Mouse (Mus musculus): ENCODE results near the gene Ttf2.

Gene Ttf2

DNA sequence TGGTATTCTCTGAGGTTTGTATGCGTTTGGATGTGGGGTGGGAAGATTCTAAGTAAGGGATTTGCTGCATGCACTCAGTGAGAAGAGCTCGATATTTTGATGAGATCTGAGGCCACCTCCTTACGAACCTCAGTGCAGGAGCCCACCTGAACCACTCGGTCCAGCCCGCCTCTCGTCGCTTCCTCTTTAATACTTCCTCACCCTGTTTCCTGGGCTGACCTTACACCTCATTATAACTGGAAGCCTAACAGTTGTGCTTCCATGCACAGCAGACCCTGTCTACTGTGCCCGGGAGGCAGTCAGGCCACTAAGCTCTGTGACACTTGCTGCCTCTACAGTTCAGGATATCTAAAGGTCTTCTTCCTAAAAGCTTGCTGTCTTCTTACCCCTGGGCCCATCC is 9.8 kb upstream of the Ttf2 start:
- DNase-seq (ENCODE audit: low read depth, low spot score), result no peak

DNA sequence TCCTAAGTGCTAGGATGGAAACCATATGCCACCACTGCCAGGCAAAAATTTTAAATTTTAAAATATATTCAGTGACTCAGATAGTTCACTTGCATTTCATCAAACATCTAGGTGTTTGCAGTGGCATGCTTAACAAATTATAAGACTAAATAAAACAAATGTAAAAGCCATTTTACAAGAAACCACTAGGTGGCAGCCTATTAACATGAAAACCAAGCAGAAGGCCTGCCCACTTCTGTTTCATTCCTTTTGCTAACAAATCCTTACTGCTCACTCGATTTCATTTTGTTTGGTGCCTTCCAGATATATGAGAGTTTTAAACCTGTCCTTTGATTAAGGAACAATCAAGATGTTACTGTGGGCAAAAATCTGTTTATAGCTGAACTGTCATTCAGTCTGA is 4.4 kb upstream of the Ttf2 start:
- peak; percentile 37 for DNase-seq (ENCODE audit: low read depth, low spot score)

GRCm38 (mm10) chr3:100963849-100964542 is 5.5 kb downstream of the Ttf2 start:
- peak; percentile 40 for DNase-seq (ENCODE audit: low read depth, low spot score)

- no peak for DNase-seq (ENCODE audit: low read depth, low spot score)
These were observed 8.0 kb downstream of the Ttf2 start for GRCm38 (mm10) chr3:100961501-100961900.

GRCm38 (mm10) chr3:100961007-100961406 is 8.5 kb downstream of the Ttf2 start:
- no peak for DNase-seq (ENCODE audit: low read depth, low spot score)

DNA sequence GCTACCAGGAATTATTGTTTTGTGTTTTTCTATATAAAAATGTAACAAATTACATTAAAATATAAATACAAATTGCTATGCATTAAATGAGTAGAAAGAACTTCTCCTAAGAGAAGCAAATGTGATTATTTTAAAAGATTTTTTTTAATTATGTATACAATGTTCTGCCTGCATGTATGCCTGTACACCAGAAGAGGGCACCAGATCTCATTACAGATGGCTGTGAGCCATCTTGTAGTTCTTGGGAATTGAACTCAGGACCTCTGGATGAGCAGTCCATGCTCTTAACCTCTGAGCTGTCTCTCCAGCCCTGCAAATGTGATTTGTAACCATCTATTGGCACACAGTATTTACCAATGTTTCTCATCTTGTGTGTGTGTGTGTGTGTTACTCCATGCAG is 14.8 kb downstream of the Ttf2 start:
- DNase-seq (ENCODE audit: low read depth, low spot score), result no peak

DNA sequence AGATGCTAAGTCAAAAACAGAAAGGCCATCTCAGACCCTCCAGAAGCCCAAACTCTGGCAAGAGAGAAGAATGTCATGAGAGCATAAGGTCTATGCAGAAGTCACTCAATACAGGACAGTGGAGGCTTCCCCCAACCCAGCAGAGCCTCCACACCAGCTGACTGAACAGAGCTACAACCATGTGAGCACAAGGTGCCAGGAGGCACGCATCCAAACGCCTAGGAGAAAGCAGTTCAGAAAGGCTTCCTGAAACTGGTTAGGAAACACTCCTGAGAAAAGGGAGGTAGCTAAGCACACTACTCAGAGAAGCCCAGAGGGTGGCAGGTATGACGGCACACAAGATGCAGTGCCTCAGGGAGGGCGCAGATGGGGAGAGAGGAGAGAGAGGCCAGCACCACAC is 17.9 kb downstream of the Ttf2 start:
- DNase-seq (ENCODE audit: low read depth, low spot score), result no peak

DNA sequence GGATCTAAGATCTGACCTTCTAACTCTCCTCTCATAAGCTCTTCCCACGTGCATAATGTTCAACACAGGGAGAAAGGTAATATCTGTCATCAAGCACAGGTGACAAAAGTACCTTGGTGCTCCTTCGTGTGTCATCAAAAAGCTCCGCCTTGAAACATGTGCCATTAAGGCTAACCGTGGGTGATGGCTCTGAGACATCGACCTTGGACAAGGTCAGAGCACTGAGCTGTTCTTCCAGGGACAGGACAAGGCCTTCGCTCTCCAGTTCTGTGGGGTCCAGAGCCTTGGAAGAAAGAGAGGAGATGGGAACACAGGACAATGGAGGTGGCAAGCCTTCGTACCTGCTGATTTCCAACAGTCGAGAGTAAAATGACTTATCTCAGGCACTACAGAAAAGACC is 22.2 kb downstream of the Ttf2 start:
- DNase-seq (ENCODE audit: low read depth, low spot score), result no peak

DNA sequence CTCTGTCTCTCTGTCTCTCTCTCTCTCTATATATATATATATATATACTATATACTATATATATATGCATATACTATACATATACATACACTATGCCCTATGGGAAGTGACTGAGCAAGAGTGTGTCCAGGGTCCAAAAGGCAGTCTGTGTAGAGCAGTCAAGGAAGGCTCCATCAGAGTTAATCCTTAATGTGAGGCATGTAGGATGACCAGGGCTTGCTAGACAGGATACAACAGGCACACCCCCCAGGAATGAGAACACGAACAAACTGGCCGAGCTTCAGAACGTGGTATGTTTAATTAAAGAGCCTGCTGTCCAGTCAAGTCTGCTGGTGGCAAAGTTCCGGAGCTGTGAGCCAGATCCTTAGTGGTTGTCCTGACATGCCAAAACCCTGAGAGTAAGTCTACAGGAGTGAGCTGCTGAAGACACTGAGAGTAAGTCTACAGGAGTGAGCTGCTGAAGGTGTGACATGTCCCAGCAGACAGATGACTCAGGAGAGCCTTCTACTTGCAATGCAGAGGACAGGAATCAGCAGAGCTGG is 28.9 kb downstream of the Ttf2 start:
- DNase-seq (ENCODE audit: low read depth, low spot score), result no peak

DNA sequence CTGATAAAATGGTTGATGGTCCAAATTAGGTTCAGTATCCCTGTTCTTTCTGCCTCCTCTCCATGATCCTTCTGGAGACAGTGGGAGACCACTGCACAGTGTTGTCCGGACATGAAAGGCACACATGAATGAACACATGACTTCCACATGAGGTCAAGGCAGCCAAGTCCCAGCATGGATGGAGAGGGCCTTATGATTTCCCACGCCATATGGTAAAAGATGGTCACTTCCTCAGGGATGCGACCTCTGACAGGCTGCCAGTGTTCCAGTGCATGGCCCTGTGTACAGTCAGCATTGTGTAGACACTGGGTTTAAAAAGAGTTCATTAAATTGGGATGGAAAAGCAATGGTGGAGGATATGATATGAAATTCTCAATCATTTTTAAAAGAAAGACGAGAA is 31.3 kb downstream of the Ttf2 start:
- DNase-seq (ENCODE audit: low read depth, low spot score), result no peak

GRCm38 (mm10) chr3:100936201-100936600 is 33.3 kb downstream of the Ttf2 start:
- DNase-seq (ENCODE audit: low read depth, low spot score), result no peak

GRCm38 (mm10) chr3:100935521-100935920 is 33.9 kb downstream of the Ttf2 start:
- no peak for DNase-seq (ENCODE audit: low read depth, low spot score)

GRCm38 (mm10) chr3:100932077-100932944 is 37.2 kb downstream of the Ttf2 start:
- no peak for DNase-seq (ENCODE audit: low read depth, low spot score)

- no peak for DNase-seq (ENCODE audit: low read depth, low spot score)
These were observed 38.0 kb downstream of the Ttf2 start for GRCm38 (mm10) chr3:100931332-100932076.

DNA sequence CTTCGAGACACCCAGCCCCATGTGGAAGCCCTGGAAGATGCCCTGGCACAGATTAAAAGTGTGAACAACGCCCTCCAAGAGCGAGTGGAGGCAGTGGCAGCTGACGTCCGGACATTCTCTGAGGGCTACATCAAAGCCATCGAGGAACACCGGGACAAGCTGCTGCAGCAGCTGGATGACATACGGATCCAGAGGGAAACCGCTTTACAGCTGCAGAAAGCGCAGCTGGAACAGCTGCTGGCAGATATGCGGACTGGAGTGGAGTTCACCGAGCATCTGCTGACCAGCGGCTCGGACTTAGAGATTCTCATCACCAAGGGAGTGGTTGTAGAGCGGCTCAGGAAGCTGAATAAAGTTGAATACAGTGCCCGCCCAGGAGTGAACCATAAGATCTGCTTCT is 44.3 kb downstream of the Ttf2 start:
- no peak for DNase-seq (ENCODE audit: low read depth, low spot score)

DNA sequence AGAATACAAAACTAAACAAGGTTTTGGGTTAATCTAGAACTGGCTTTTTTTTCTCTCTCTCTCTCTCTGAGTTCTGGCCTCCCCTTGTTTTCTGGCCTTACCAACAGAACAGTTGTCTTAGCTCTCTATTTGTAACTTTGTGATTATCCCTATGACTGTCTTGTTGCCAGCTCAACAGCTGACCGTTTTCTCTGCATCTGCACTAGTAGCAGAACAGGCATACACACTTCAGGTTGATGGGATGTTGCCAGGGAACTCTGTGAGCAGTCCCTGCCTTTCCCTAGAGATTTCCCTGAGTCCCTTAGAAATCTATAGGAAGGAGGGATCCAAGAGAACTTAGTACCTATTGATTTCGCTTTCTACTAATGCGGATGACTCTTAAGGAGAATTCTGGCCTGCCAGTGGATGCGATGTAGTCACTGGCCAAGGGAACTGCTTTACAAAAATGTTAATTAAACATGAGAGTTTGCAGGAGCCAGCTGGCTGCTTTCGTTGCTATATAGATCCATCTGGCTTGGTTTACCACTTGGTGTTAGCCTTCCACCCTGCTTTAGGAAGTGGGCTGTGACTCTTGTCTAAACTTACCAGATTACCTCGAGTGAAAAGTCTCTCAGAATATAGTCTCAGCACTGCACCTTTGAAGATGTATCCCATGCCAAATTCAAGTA is 45.3 kb downstream of the Ttf2 start:
- DNase-seq (ENCODE audit: low read depth, low spot score), result no peak

DNA sequence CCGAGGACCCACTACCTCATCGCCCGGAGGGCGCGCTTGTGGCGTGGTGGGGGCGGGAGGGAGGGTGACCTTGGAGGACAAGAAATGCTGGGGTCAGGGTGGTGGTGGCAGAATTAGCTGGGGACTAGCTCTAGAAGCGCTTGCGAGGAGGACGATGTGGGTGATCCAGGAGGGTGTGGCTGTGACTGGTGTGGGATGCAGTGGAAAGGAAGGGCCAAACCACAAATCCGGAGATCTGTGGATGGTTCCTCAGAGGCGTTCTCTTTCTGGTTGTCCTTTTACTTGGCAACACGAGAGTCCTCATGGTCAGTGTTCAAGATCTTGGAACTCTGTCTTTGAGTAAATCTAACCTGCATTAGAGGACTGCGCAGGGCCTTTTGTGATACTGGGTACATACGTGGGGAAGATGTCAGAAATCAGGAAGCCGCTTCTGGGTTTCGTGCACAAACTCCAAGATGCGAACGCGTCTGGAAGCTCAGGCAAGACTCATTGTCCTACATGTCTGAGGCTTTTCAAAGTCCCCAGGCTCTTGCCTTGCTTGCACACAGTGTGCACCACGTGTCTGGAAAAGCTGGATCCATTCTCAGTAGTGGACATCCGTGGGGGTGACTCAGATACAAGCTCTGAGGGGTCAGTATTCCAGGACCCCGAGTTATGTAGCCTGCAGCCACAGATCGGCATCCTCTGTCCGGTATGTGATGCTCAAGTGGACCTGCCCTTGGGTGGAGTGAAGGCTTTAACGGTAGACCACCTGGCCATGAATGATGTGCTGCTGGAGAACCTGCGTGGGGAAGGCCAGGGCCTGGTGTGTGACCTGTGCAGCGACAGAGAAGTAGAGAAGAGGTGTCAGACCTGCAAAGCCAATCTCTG is 46.7 kb downstream of the Ttf2 start:
- DNase-seq (ENCODE audit: low read depth, low spot score), result peak; percentile 27

- peak; percentile 98 for DNase-seq (ENCODE audit: low read depth, low spot score)
These were observed 47.5 kb downstream of the Ttf2 start, which contains the start of gene Trim45 for GRCm38 (mm10) chr3:100921825-100922505. Gene Trim45, plus strand, starts transcription at chr3:100922202.

DNA sequence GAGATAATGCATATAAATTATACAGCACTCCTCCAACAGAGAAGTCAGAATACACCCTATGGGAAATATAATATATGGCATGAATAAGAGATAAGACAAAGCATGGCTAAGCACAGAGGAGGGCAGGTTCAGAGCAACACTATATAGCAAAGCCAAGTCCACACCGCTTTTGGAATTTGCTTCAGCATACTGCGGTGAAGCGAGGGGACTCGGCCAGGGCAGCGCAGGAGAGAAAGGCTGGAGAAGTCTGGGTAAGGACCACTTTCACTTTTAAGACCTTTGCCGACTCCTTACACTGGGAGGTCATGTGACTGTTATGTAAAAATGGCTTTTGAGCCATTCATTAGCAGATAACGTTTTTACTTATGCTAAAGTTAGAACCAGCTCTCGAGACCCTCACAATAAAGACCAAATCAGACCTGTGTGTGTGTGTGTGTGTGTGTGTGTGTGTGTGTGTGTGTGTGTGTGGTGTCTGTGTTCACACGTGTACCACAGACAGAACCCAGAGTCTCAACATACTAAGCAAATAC is 48.8 kb downstream of the Ttf2 start:
- DNase-seq (ENCODE audit: low read depth, low spot score), result no peak

DNA sequence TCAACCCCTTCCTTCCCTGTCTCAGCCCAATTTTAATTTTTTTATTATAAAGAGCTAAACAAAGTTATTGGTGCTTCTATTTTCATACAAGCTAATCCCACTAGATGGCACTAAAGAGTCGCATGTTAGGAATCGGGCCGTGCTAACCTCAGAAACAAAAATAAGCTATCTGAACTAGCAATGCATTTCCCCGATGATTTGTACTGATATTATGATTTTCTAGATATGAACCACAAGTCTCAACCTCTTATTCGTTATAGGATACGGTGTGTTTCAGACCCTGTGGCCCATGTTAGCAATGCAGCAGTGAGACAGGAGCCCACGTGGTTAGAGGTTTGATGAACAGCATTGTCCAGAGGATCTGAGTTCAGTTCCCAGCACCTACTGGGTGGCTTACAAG is 52.6 kb downstream of the Ttf2 start:
- peak; percentile 51 for DNase-seq (ENCODE audit: low read depth, low spot score)

Measured in embryo, embryonic 11.5 days (tissue).